Mouse (Mus musculus): ENCODE data around the gene Cps1.

The Cps1 gene

GRCm38 (mm10) chr1:67122797-67123196, at the start of gene Cps1:
Cps1 (plus strand) TSS chr1:67123026.
- no peak for DNase-seq (ENCODE audit: low read depth in 2 of 2, low spot score in 2 of 2)

GRCm38 (mm10) chr1:67077739-67078138, 45.1 kb upstream of the Cps1 start:
- DNase-seq (ENCODE audit: low read depth in 2 of 2, low spot score in 2 of 2), result no peak

GRCm38 (mm10) chr1:67078666-67079065, 44.2 kb upstream of the Cps1 start:
- DNase-seq (ENCODE audit: low read depth in 2 of 2, low spot score in 2 of 2), result no peak

DNA sequence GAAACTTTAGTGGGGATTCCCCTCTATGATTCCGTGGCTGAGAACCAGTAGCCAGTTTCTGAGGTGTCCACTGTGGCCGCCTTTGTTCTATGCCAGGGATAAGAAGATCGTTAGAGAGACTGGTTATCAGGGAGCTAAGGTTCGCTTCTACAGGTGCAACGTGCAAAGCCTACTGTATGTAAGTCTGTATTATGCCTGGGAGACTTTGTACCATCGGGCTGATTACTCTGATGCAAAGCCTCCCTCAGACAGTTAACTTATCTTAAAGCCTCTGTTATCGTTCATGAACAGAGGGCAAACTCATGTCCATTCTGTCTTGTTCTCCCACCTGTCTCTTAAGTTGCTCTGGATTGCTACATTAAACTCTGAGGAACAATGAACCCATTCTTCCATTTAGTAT, 43.7 kb upstream of the Cps1 start:
- no peak for DNase-seq (ENCODE audit: low read depth in 2 of 2, low spot score in 2 of 2)

- no peak for DNase-seq (ENCODE audit: low read depth in 2 of 2, low spot score in 2 of 2)
Measured at GRCm38 (mm10) chr1:67092473-67092872, 30.4 kb upstream of the Cps1 start.

GRCm38 (mm10) chr1:67099215-67099614, 23.6 kb upstream of the Cps1 start:
- DNase-seq (ENCODE audit: low read depth in 2 of 2, low spot score in 2 of 2), result no peak

DNA sequence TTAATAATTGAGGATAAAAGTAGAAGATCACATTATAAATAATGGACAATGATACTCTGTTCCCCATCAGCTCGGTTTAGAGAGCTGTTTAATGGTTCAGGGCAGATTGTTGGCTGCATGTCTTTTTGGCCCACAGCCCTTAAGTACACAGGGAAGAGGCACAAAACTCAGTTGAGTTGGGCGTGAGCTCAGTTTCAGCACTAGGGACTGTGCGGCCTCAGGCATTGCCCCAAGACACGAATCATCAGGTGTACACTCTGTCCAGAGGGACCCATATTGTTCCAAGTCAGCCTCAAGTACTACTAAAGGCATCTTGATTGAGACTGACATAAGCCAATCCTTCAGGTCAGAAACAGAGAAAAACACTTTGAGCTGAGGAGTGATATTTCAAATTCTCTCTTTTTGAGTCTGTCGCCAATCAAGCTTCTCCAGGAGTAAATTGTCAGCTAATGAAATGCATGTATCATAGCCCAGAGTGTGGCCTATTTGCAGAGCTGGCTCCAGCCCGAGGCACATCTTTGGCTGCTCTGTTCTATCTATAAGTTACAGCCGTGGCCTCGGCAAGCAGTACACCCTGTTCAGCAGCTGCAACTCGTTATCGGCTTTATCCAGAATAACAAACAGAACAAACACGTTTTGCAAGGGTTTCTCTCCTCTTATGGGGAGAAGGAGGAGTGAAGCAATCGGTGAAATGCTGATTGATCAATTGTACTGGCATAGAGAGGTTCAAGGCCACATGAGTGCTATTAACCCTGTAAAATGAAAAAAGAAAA, 19.2 kb upstream of the Cps1 start:
- no peak for DNase-seq (ENCODE audit: low read depth in 2 of 2, low spot score in 2 of 2)

DNA sequence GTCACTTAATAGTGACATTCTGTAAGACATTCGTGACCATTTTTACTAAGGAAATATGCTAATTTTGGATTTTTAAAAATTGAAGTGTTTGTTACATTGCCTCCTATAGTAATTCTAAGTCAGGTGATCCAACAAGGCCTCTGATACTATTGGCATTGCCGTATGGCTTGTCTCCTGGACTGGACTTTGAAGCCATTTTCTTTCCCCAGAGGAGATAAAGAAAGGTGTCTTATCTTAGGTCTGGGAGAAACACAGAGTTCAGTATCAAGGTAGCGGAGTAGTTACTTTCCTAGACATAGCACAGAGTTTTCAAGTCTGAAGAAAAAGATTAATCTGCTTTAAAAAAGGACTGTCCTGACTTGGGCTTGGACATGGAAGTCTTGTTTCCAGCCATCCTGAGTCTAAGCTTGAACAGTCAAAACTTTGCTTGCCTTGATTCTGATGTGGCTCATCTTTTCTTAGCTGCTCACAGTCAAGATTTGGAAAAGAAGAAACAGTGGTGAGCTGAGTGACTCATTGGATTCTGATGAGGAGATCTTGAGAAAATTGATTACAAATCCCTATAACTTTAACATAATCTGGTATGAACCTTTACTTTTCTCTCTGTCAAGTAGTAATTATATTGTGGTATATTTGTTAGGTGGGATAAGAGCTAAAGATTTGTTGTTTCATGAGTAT, 11.1 kb upstream of the Cps1 start:
- DNase-seq (ENCODE audit: low read depth in 2 of 2, low spot score in 2 of 2), result no peak

DNA sequence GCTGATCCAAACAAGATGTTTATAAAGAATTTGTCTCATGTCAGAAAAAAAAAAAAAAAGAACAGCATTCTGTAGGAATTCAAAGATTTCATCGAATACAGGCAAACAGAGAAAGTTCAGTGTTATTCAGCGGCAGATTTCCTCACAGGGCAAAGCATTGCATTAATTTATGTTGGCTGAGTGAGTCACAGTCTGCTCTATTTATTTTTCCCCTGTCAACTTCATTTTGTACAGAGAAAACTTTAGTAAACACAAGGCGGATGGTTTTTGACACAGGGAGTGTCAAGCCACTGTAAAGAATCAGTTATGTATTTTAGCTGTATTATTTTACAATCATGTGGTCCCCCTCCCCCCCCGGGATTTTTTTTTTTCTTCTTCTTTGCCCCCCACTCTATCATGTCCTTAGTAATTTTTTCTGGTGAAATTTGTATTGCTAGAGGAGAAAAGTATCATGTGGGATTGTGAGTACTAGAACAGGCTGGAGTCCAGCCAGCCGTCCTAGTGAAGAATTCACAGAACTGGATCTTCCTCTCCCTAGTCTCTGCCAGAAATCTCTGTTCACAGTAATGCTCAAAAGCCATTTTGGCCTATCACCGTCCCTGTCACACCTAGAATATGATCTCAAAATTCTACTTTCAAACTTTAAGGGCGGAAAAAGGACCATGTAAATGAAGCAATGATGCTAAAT, 9.3 kb upstream of the Cps1 start:
- DNase-seq (ENCODE audit: low read depth in 2 of 2, low spot score in 2 of 2), result no peak

DNA sequence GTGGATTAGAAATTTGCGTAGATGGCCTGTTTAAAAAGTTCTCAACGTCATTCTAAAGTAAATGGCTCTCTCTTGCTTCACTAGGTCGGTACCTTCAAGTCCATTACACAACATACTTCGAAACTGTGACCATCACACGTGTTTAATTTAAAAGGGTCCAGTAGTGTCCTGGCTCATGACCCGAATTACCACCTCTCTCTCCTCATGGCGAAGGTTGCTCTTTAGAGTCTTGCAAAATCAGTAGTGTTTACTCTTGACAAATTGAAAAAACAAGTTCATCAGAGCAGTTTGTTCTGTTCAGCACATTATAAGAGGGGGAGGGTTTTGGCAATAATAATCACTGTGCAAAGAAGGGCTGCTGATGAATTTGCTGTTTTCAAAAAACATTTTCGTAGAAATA, 6.3 kb upstream of the Cps1 start:
- DNase-seq (ENCODE audit: low read depth in 2 of 2, low spot score in 2 of 2), result no peak

DNA sequence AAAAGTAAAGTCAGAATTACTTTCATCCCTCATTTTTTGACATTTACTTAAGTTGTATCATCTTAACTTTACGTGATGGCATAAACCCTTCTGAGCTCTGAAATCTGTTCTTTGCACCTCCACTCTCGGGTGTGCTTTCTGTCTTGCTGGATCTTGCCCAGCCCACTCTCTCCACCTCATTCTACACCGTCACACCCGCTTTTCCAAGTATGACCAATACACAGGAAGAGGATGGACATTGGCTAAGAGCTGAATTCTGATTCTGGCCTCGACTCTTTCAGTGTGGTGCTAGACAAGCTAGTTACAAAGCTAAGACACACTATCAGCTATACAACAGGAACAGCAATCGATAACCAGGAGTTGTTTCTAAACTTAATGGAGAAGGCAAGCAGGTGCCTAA, 5.0 kb upstream of the Cps1 start:
- no peak for DNase-seq (ENCODE audit: low read depth in 2 of 2, low spot score in 2 of 2)

DNA sequence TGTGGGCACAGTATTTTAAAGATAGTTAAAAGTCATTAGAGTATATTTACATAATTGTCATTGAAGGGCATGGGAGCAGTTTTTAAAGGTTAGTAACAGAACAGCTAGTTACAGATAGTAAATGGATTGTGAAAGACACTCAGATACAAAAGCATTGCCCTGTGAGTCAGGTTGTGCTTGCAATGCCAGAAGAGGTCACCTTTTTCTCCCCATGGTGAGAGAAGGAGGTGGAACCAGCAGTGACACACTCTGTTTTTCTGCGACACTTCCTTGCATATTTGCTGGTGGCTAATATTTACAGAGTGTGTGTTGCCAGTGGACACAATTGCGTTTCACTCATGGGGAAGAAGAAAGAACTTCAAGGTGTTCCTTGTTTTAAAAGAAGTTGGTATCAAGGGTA, 2.6 kb downstream of the Cps1 start:
- no peak for DNase-seq (ENCODE audit: low read depth in 2 of 2, low spot score in 2 of 2)

- no peak for DNase-seq (ENCODE audit: low read depth in 2 of 2, low spot score in 2 of 2)
Measured at GRCm38 (mm10) chr1:67143939-67144338, 21.1 kb downstream of the Cps1 start.

DNA sequence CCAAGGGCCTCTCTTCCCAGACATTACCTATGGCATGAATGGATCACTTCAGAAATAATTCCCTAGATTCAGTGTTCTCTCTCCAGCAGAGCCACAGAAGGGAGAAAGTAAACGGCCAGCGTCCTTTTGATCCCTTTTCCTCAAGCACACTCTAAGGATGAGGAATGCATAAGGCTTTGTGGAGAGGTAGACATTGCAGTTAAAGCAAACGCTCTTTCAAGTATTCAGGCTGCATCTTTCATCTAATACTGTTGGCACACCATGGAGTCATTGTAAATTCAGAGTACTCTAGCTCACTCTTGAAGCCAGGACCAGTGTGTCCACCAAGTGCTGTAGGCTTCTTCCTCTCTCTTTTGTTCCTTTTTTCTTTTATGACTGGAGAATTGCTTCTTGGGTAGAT, 28.4 kb downstream of the Cps1 start:
- DNase-seq (ENCODE audit: low read depth in 2 of 2, low spot score in 2 of 2), result no peak

DNA sequence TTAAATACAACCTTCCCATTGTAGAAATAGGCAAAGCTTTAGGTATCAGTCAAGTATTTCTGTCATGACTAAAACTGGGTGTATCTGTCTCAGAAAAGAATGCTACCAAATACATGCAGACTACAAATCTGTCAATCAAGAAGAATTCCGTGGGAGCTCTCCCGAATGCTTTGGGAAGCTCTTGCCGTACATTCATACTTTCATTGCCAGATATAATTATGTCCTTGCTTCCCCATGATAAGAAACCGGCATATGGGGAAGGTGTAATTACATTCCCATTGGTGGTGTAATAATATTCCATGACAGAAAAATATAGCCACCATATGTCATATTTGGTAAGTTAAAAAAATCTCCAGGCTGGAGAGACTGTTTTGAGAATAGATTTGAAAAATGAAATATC, 44.5 kb downstream of the Cps1 start:
- no peak for DNase-seq (ENCODE audit: low read depth in 2 of 2, low spot score in 2 of 2)

- DNase-seq (ENCODE audit: low read depth in 2 of 2, low spot score in 2 of 2), result no peak
Measured at GRCm38 (mm10) chr1:67181165-67181564, 58.3 kb downstream of the Cps1 start.

DNA sequence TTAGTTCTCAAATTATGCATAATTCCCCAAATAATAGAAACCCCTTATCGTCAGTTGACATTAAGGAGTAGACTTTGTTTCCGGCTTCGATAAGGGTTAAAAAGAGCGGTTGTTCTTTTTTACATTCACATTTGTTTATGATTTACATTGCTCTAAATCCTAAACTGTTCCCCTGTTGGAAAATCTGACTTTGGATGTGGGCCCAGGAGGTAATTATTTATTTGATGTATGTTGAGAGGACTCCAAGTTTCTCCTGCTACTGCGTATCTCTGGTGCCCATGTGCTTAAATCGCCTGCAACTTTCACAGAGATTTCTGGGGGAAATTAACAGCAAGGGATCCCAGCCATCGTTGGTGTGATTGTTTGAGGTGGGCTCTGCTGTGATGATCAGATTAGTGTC, 59.4 kb downstream of the Cps1 start:
- no peak for DNase-seq (ENCODE audit: low read depth in 2 of 2, low spot score in 2 of 2)

DNA sequence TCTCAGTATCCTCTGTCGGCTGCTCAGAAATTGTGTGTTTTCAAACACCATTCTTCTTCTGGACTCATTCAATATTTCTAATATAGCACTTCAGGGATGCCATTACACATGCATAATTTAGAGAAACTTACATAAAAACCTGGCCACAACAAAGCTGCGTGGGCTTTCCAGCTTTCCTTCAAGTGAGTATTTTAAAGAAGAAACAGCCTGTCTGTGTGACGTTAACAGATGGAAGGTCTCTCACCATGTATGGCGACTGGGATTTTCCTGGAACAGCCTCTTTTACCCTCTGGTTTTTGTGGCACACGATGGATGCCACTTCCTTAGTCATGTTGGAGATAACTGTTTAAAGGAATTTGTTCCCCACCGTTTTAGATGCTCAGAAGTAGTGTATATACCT, 60.7 kb downstream of the Cps1 start:
- DNase-seq (ENCODE audit: low read depth in 2 of 2, low spot score in 2 of 2), result no peak

DNA sequence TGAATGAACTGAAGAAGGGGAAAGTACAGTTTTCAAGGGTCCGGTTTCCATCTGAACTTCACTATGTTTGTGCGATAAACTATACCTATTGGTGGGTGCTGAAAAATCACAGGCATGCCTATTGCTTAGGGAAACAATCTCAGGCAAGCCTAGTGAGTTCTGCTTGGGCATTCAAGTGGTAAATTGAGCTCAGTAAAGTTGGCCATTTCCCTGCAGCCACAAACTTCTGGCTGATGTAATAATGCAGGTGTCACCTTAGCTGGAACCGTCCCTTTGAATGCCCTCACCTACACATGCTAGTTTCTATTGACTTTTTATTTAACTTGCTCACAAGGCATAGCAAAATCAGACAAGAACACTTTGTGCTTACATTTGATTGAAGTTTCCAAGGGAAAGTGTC, 61.3 kb downstream of the Cps1 start:
- no peak for DNase-seq (ENCODE audit: low read depth in 2 of 2, low spot score in 2 of 2)

DNA sequence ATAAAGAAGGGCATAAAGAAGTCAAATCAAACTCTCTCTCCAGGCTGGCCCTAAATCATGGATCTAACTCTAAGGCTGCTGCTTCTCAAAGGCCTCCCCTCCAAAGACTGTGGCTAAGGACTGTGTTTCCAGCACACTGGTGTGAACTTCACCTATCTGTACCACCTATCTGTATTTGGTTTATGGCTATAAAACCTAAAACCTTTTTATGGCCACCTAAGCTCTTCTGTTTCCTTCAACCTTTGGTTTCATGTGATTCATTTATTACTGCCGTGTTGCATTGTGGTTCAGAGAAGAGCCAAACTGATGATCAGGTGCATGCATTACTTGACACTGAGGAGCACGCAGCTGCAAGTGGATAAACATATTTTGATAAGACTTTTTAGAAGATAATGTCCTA, 74.5 kb downstream of the Cps1 start:
- DNase-seq (ENCODE audit: low read depth in 2 of 2, low spot score in 2 of 2), result no peak

DNA sequence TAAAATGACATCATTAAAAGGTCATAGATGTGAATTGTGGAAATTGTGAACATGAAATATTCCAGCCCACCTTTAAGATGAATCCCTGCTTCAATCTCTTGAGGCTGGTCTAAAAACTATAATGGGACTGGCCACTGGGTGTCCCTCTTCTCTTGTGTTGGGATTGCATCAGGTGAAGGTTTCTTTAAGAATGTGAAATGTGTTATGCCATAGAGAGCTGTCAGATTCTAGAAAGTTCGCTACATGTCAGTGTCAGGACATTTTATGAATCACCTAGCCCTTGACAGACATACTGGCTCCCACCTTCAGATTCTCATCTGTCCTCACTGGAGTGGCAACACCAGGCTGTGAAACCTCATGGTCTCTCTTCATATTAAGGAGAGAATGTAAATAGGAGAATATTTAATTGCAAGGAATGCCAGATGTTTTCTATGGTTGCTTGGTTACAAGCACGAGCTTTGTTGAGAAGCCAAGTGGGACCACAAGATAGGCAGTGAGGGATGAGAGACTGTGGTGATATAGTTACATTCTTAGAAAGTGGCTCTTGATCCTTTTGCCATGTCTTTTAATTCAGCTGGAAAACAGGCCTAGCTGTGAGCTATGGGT, 95.6 kb downstream of the Cps1 start:
- DNase-seq (ENCODE audit: low read depth in 2 of 2, low spot score in 2 of 2), result no peak

GRCm38 (mm10) chr1:67223666-67224065, 100.8 kb downstream of the Cps1 start:
- DNase-seq (ENCODE audit: low read depth in 2 of 2, low spot score in 2 of 2), result no peak
